Mouse (Mus musculus) forelimb bud, embryonic 11.5 days (tissue): ENCODE data around the gene Ppp3r1.

Experiments
- DNase-seq: peaks from one replicate; pipeline ENCODE4 v3.0.0-alpha.2; 2012; ENCODE audit warnings: low read depth, low spot score

Gene Ppp3r1

GRCm38 (mm10) chr11:17158858-17159737 lies at the start of gene Ppp3r1:
Gene Ppp3r1, plus strand, starts transcription at chr11:17159263.
- peak; percentile 96 for DNase-seq

- DNase-seq, result no peak
These were observed 46.5 kb upstream of the Ppp3r1 start for GRCm38 (mm10) chr11:17112419-17113090.

DNA sequence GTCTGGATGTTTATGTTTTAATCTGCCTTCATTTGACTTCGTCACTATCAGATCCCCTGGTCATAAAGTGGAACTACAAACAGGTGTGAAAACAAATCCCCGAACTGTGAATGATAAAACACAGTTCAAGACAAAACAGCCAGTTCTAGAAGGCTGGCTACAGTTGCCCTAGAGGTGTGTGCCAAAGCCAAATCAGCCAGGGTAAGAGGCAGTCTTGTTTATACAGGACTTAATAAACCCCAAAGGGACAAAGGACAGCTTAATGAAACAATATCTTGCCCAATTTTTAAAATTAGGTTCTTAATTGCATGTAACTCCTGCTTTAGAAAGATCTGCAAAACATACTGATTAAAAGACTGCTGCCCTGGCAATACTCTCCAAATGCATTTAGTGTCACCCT lies 32.6 kb upstream of the Ppp3r1 start:
- no peak for DNase-seq

DNA sequence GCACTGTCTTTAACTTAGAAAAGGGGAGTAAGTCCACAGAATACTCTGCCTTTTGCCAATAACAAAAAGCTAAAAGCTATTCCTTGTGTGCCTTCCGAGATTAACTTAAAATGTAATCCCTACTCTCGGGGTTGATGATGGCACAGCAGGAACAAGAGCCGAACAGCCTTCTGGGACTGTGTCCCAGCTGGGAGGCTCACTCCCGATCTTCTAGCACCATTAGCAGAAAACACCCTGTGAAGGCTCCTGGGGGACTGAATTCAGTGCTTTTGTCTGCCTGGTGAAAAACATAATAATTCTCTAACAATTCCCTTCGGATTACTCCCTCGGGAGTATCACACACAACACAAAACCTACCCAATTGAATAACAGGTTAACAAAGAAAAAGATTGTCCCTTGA lies 23.4 kb upstream of the Ppp3r1 start:
- DNase-seq, result no peak

DNA sequence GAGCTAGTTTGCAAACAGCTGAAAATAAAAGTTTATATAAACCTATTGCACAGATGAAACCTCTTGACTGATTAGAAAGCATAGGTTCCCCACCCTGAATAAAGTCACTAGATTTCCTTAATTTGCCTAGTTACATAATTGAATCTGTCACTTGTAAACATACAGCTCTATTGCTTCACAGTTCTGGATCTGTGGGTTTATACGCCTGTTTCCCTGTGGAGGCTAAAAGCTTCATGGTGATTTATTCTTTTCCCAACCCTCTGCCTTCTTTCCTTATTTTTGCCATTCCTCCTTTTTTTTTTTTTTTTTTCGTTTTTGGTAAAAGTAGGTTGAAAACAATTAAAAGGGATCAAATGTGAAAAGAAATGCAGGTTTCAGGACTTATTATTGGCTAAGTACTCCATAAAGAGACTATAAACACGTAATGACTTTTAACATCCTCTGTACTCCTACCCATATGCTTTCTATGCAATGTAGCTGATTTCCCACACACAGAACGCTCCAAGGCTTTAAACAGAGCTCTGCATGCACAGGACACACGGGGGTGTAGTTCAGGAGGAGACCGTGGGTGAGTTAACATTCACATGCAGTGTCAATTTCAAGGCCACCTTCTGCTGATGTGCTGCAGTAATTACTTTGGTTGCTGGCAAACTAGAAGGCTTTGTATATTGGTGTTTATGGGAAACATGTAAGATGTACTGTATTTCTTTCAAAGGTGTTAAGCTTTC lies 20.6 kb upstream of the Ppp3r1 start:
- no peak for DNase-seq

- DNase-seq, result peak; percentile 21
These were observed 727 bp downstream of the Ppp3r1 start for GRCm38 (mm10) chr11:17159738-17160241.

- peak; percentile 60 for DNase-seq
These were observed 1.2 kb downstream of the Ppp3r1 start for GRCm38 (mm10) chr11:17160242-17160641.

GRCm38 (mm10) chr11:17163956-17164355 lies 4.9 kb downstream of the Ppp3r1 start:
- DNase-seq, result no peak

DNA sequence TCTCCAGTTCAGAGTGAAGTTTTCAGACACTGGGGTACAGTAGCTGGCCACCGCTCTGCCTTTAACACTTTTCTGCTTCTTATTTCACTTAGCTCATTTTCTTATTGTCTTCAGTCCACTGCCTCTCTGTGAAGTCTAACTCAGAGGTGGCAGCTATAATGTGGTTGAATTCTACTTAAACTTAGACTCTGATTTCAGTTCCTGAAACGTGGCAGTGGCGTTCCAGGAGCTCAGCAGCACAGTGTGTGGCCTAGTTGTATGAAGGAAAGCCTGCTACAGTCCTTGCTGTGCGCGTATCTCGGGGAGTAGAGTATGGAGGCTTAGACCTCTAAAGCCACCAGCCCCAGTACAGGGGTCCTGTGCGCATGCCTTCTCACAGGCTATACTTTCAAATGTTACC lies 7.6 kb downstream of the Ppp3r1 start:
- no peak for DNase-seq

GRCm38 (mm10) chr11:17169262-17169661 lies 10.2 kb downstream of the Ppp3r1 start:
- no peak for DNase-seq

DNA sequence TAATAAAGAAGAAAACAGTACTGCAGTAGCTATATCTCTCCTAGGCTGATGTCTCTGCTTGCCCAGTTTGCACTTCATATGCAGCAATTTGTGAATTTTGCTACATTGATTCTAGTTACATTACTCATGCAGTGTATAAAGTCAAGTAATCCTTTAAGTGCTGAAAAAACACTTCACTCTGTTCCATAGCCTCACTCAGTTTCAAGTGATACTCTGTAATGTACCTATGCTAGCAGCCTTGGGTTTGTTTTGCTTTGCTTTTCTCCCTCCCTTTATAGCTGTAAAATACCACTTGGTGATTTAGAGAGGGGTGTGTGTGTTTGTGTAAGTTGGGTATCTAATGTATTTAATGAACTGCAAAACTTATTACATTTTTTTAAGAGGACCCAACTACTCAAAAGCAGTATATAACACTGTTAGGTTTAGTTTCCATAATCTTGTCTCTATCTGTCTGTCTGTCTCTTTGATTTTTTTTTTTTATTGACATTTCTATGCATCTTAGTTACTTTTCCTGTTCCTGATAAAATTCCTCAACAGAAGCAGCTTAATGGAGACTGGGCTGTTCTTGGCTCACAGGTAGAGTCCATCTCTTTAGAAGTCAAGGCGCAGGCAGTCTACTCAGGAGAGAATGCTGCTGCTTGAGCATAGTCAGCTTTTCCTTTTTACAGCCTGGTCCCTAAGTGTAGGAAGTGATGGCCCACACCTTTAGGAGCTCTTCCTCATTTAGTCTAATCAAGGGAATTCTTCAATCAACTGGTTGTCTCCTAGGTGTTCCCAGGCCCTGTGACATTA lies 12.1 kb downstream of the Ppp3r1 start:
- no peak for DNase-seq

- no peak for DNase-seq
These were observed 13.2 kb downstream of the Ppp3r1 start for GRCm38 (mm10) chr11:17172300-17172699.

DNA sequence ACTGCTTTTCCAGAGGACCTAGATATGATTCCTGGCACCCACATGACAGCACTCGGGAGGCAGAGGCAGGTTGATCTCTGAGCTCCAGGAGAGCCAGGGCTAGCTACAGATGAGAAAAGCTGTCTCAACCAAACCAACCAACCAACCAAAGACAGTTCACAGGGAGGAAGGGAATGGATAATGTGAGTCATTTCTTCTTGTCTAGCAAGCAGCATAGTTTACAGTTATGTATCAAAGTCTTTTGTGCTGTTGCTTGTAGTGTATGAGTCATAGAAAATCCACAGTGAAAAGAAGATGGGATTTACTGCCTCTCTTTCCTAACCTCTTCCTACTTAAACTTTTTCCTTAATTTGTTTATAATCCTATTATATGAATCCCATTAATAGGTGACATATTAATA lies 17.6 kb downstream of the Ppp3r1 start:
- DNase-seq, result no peak

GRCm38 (mm10) chr11:17180753-17181152 lies 21.7 kb downstream of the Ppp3r1 start:
- DNase-seq, result no peak

- DNase-seq, result no peak
These were observed 22.7 kb downstream of the Ppp3r1 start, which contains the start of gene Wdr92 for GRCm38 (mm10) chr11:17181807-17182206. Gene Wdr92, plus strand, starts transcription at chr11:17182107.

GRCm38 (mm10) chr11:17183165-17183564 lies 24.1 kb downstream of the Ppp3r1 start:
- no peak for DNase-seq

DNA sequence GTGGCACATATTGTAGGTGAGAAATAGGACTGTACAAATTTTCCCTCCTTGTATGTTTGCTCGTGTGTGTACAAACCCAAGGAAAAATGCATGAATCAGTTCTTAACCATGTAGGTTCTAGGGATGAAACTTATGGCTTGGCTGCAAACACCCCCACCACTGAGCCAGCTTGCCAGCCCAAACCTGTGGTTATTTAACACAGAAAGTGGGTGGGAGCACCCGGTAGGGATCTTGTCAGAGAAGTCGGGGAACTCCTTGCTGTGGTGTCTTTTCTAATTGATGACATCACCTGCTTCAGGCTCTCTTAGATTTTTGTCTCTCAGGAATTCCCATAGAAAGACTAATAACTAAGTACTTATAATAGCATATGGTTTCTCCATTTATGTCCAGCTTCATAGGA lies 28.6 kb downstream of the Ppp3r1 start:
- no peak for DNase-seq

GRCm38 (mm10) chr11:17188786-17189185 lies 29.7 kb downstream of the Ppp3r1 start:
- DNase-seq, result no peak

GRCm38 (mm10) chr11:17192151-17192844 lies 33.2 kb downstream of the Ppp3r1 start:
- DNase-seq, result no peak

DNA sequence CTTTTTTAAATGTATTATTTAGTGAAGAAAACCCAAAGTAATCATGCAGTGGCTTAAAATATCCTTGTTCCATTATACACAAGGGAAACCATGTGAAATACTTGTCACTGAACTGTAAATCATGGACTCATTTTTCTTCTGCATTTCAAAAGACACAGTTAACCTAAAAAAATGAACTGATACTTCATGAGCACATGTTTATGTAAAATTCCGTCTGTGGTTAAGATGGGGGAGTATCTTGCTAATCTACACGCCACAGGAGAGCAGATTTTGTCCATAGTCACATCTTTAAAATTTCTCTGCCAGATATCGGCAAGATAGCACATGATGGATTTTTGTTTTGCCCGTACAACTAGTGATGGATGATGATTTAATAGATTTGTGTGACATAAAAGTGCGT lies 40.1 kb downstream of the Ppp3r1 start:
- no peak for DNase-seq
